Mouse (Mus musculus): ENCODE measurements at regions not wholly inside any gene's neighbourhood (a gene's known extent, or its start where the extent isn't known, plus 50 kb on each side); places are given as distances from the start of the nearest gene placed in this dataset.

DNA sequence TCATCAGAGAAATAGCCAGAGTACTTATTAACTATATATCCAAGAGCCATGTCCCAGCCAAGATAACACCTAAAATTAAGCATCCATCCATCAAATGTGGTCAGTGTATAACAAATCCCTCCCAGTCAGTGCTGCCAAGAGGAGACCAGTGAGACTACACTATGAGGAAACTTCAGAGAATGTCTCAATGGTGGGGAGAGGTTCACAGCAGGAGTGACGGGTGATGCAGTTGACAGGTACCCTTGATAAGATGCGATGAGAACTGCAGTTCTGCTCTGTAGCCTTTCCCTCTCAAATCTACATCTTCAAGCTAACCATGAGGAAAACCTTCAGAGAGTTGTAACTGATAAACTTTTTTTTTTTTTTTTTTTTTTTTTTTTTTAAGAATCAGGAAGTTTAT is 470.3 kb downstream of the Fat4 start:
- no peak for TF ChIP-seq POLR2A (IDR thresholded peaks at IDR 0.05; ENCODE audit: insufficient read length, low read depth)
- TF ChIP-seq TCF3 (IDR thresholded peaks at IDR 0.05; ENCODE audit: insufficient read length, low read depth), result no peak
- no peak for TF ChIP-seq SRF (IDR thresholded peaks at IDR 0.05; ENCODE audit: control insufficient read depth, insufficient read length, low read depth)
- no peak for TF ChIP-seq MYOD1 (IDR thresholded peaks at IDR 0.05; ENCODE audit: control insufficient read depth in 1 of 3, insufficient read length in 2 of 3, low read depth in 2 of 3)
- TF ChIP-seq POLR2AphosphoS2 (IDR thresholded peaks at IDR 0.05; ENCODE audit: insufficient read length, low read depth), result no peak
- TF ChIP-seq MAX (IDR thresholded peaks at IDR 0.05; ENCODE audit: low read depth), result no peak
- no peak for TF ChIP-seq CEBPB (IDR thresholded peaks at IDR 0.05; ENCODE audit: insufficient read depth, poor library complexity, severe bottlenecking)
- no peak for TF ChIP-seq TCF12 (IDR thresholded peaks at IDR 0.05; ENCODE audit: insufficient read depth, poor library complexity, severe bottlenecking)
- no peak for TF ChIP-seq E2F4 (IDR thresholded peaks at IDR 0.05; ENCODE audit: insufficient read depth)
- no peak for TF ChIP-seq USF1 (IDR thresholded peaks at IDR 0.05; ENCODE audit: low read depth)

Data from myocyte (in vitro differentiated cells).